Mouse (Mus musculus) central nervous system, embryonic 18 days (tissue): ENCODE results near the gene Lrrc26. TPM values are rescaled to one million over a fixed set of nuclear protein-coding genes. Genes with fewer than 3 reads are reported as not detected.

Experiments
- polyA plus RNA-seq: library from polyadenylated mRNA; depleted of rRNA; stranded (reverse); fragments of >200 nt; gene quantifications from 2 replicates; pipeline ENCODE4 v1.2.3, GENCODE M21; 2012; rRNA removed

Gene Lrrc26
- 0.05 TPM in 1 of 2 replicates, not detected in the other for polyA plus RNA-seq

GRCm38 (mm10) chr2:25289651-25290050 lies at the start of gene Lrrc26:
Gene Lrrc26, plus strand, starts transcription at chr2:25289915.

GRCm38 (mm10) chr2:25242101-25242506 lies 47.6 kb upstream of the Lrrc26 start, which contains the start of the genes Rnf208 and Cysrt1:
Gene Rnf208, plus strand, starts transcription at chr2:25242255.
Gene Cysrt1, minus strand, starts transcription at chr2:25242452.

GRCm38 (mm10) chr2:25246183-25247072 lies 43.3 kb upstream of the Lrrc26 start, which contains the start of gene AL732309.1:
Gene AL732309.1, minus strand, starts transcription at chr2:25246863.

GRCm38 (mm10) chr2:25255284-25255779 lies 34.4 kb upstream of the Lrrc26 start, which contains the start of gene Tmem203:
Gene Tmem203, plus strand, starts transcription at chr2:25255439.

GRCm38 (mm10) chr2:25262291-25262767 lies 27.4 kb upstream of the Lrrc26 start, which contains the start of gene Tprn:
Gene Tprn, plus strand, starts transcription at chr2:25262618.

GRCm38 (mm10) chr2:25271827-25272511 lies 17.7 kb upstream of the Lrrc26 start, which contains the start of the genes Ssna1 and Anapc2:
Gene Ssna1, minus strand, starts transcription at chr2:25272438.
Gene Anapc2, plus strand, starts transcription at chr2:25272478.

GRCm38 (mm10) chr2:25287927-25288649 lies 1.6 kb upstream of the Lrrc26 start, which contains the start of gene Tmem210:
Gene Tmem210, plus strand, starts transcription at chr2:25288145.

GRCm38 (mm10) chr2:25318971-25319773 lies 29.5 kb downstream of the Lrrc26 start, which contains the start of gene Grin1:
Gene Grin1, minus strand, starts transcription at chr2:25319187.

GRCm38 (mm10) chr2:25332286-25333160 lies 42.8 kb downstream of the Lrrc26 start, which contains the start of gene Man1b1:
Gene Man1b1, plus strand, starts transcription at chr2:25332338.

Other genes starting within 250 kb of the Lrrc26 start
- gene Nsmf, start 235.6 kb upstream of the Lrrc26 start, polyA plus RNA-seq: 253 and 267 TPM in 2 replicates
- 0.16 and 0.28 TPM in 2 replicates for gene Entpd8, start 209.6 kb upstream of the Lrrc26 start, polyA plus RNA-seq
- gene Noxa1, start 194.8 kb upstream of the Lrrc26 start, polyA plus RNA-seq: 0.07 TPM in 1 of 2 replicates, not detected in the other
- 26.0 and 28.6 TPM in 2 replicates for gene Nrarp, start 109.2 kb upstream of the Lrrc26 start, polyA plus RNA-seq
- 1.9 and 2.2 TPM in 2 replicates for gene Tor4a, start 93.0 kb upstream of the Lrrc26 start, polyA plus RNA-seq
- gene Nelfb, start 78.4 kb upstream of the Lrrc26 start, polyA plus RNA-seq: 69.1 and 73.7 TPM in 2 replicates
- gene Stpg3, start 75.3 kb upstream of the Lrrc26 start, polyA plus RNA-seq: 0.05 TPM in 1 of 2 replicates, not detected in the other
- gene Fam166a, start 71.2 kb upstream of the Lrrc26 start, polyA plus RNA-seq: 0.13 TPM in 2 replicates
- 424 and 435 TPM in 2 replicates for gene Tubb4b, start 65.2 kb upstream of the Lrrc26 start, polyA plus RNA-seq
- 0.03 TPM in 1 of 2 replicates, not detected in the other for gene Slc34a3, start 55.6 kb upstream of the Lrrc26 start, polyA plus RNA-seq
- gene Rnf224, start 53.1 kb upstream of the Lrrc26 start, polyA plus RNA-seq: 0.05 TPM in 1 of 2 replicates, not detected in the other
- 126 and 144 TPM in 2 replicates for gene Rnf208, start 47.7 kb upstream of the Lrrc26 start, polyA plus RNA-seq
- gene Cysrt1, start 47.5 kb upstream of the Lrrc26 start, polyA plus RNA-seq: 0.37 and 3.0 TPM in 2 replicates
- gene AL732309.1, start 43.1 kb upstream of the Lrrc26 start, polyA plus RNA-seq: 16.6 and 17.1 TPM in 2 replicates
- gene Tmem203, start 34.5 kb upstream of the Lrrc26 start, polyA plus RNA-seq: 22.0 and 25.2 TPM in 2 replicates
- 6.2 and 6.9 TPM in 2 replicates for gene Tprn, start 27.3 kb upstream of the Lrrc26 start, polyA plus RNA-seq
- gene Ssna1, start 17.5 kb upstream of the Lrrc26 start, polyA plus RNA-seq: 123 TPM in 2 replicates
- gene Anapc2, start 17.4 kb upstream of the Lrrc26 start, polyA plus RNA-seq: 107 and 110 TPM in 2 replicates
- gene Tmem210, start 1.8 kb upstream of the Lrrc26 start, polyA plus RNA-seq: not detected in 2 replicates
- 60.3 and 61.9 TPM in 2 replicates for gene Grin1, start 29.3 kb downstream of the Lrrc26 start, polyA plus RNA-seq
- gene Man1b1, start 42.4 kb downstream of the Lrrc26 start, polyA plus RNA-seq: 24.1 and 24.3 TPM in 2 replicates
- gene Dpp7, start 66.4 kb downstream of the Lrrc26 start, polyA plus RNA-seq: 40.8 and 43.8 TPM in 2 replicates
- 3.7 and 4.6 TPM in 2 replicates for gene Uap1l1, start 75.8 kb downstream of the Lrrc26 start, polyA plus RNA-seq
- gene Sapcd2, start 82.4 kb downstream of the Lrrc26 start, polyA plus RNA-seq: 16.3 and 17.1 TPM in 2 replicates
- gene Entpd2, start 106.0 kb downstream of the Lrrc26 start, polyA plus RNA-seq: 9.8 and 11.4 TPM in 2 replicates
- gene Npdc1, start 109.4 kb downstream of the Lrrc26 start, polyA plus RNA-seq: 549 and 616 TPM in 2 replicates
- gene Fut7, start 133.4 kb downstream of the Lrrc26 start, polyA plus RNA-seq: 0.20 and 0.26 TPM in 2 replicates
- gene Abca2, start 138.8 kb downstream of the Lrrc26 start, polyA plus RNA-seq: 42.3 and 48.1 TPM in 2 replicates
- gene Clic3, start 166.9 kb downstream of the Lrrc26 start, polyA plus RNA-seq: 0.82 and 3.4 TPM in 2 replicates
- gene Paxx, start 171.2 kb downstream of the Lrrc26 start, polyA plus RNA-seq: 155 and 156 TPM in 2 replicates
- 539 and 800 TPM in 2 replicates for gene Ptgds, start 180.1 kb downstream of the Lrrc26 start, polyA plus RNA-seq
- gene Lcn12, start 204.0 kb downstream of the Lrrc26 start, polyA plus RNA-seq: not detected in 2 replicates
- 30.0 and 36.6 TPM in 2 replicates for gene Fbxw5, start 210.8 kb downstream of the Lrrc26 start, polyA plus RNA-seq
- 2.5 and 4.0 TPM in 2 replicates for gene C8g, start 211.8 kb downstream of the Lrrc26 start, polyA plus RNA-seq